Mouse (Mus musculus) megakaryocyte, embryonic 14.5 days (primary cell): ENCODE results near the gene Ispd.

Experiments used
- FLI1 ChIP-seq: IDR thresholded peaks from 2 replicates; pipeline ENCODE4 v1.6.1; 2012; ENCODE audit warnings: low read length, inconsistent platforms, mixed read lengths
- GATA1 ChIP-seq: IDR thresholded peaks from 3 replicates; pipeline ENCODE4 v1.6.1; 2012; ENCODE audit warnings: mixed read lengths, low read length, inconsistent platforms, borderline replicate concordance

DNA sequence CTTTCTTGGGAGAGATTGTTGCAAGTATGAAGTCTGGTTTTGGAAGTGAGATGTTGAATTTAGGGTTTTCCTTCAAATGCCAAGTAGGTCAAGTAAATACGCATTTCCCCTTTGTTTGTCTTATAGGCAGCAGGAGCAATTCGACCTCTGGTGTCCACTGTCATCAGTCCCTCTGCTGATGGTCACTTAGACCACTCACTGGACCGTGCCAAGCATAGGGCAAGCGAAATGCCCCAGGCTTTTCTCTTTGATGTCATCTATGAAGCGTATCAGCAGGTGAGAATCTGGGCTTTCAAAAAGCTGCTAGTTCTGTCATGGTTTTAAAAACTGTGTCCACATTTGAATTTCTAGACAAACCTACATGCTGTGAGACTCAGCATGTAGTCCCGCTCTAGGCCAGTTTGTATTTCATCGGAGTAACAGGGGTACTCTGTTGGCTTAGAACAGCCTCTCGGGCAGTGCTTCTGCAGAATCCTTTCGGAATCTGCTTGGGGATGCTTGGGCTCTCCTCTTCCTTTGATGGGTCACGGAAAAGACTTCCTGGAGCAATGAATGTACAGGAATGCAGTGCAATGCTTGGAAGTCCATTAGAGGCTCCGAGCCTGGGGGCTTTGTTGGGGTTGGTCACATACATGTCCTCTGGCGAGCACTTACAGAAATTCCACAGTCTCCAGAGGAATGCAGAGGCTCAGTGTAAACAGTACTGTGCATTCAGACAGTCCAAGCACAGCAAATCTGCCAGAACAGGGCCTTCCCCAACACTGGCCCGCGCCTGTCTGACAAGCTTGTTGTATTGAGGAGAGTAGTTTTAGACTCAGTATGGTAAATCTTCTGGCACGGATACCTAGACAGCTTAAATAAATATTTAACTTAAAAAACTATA lies 45.2 kb downstream of the Ispd start:
- TF ChIP-seq GATA1 (no peak), FLI1 (no peak)
